Mouse (Mus musculus) midbrain, embryonic 10.5 days (tissue): ENCODE results near the gene Susd4. TPM values are rescaled to one million over a fixed set of nuclear protein-coding genes. Genes with fewer than 3 reads are reported as not detected.

Source experiments
- DNase-seq: peaks from one replicate; pipeline ENCODE4 v3.0.0-alpha.2; 2017; ENCODE audit warnings: low spot score
- H3K27ac ChIP-seq: fragments of 300-500 bp; sonication (generic); replicated peaks from 2 replicates; pipeline ENCODE4 v1.5.1; 2016; ENCODE audit warnings: mild to moderate bottlenecking
- H3K27me3 ChIP-seq: fragments of 300-500 bp; sonication (generic); 2 replicates; pipeline ENCODE4 v1.6.1; 2016; ENCODE audit warnings: low read depth, mild to moderate bottlenecking; ENCODE audit not compliant: poor library complexity, severe bottlenecking
- H3K36me3 ChIP-seq: fragments of 300-500 bp; sonication (generic); 2 replicates; pipeline ENCODE4 v1.6.1; 2016; ENCODE audit warnings: mild to moderate bottlenecking, moderate library complexity
- H3K4me1 ChIP-seq: fragments of 300-500 bp; sonication (generic); 2 replicates; pipeline ENCODE4 v1.6.1; 2016
- H3K4me3 ChIP-seq: fragments of 300-500 bp; sonication (generic); 2 replicates; pipeline ENCODE4 v1.5.1; 2016; ENCODE audit warnings: mild to moderate bottlenecking, moderate library complexity
- H3K9me3 ChIP-seq: fragments of 300-500 bp; sonication (generic); replicated peaks from 2 replicates; pipeline ENCODE4 v1.6.1; 2016; ENCODE audit warnings: mild to moderate bottlenecking
- WGBS: fragments of 180-500 bp; shearing (Covaris S2); methylation state at CpG from one replicate; pipeline ENCODE4 v1.1.7; 2016; 5-methylcytosine and 5-hydroxymethylcytosine counted together
- polyA plus RNA-seq: library from polyadenylated mRNA; unstranded; fragments of >200 nt; fragmentation: Nextera tagmentation; extraction: Ambion mirVana; gene quantifications from 2 replicates; pipeline ENCODE4 v1.2.1, GENCODE M21; 2016

Gene Susd4
- polyA plus RNA-seq, 1 experiment from 2014 or later = 16.5 TPM

DNA sequence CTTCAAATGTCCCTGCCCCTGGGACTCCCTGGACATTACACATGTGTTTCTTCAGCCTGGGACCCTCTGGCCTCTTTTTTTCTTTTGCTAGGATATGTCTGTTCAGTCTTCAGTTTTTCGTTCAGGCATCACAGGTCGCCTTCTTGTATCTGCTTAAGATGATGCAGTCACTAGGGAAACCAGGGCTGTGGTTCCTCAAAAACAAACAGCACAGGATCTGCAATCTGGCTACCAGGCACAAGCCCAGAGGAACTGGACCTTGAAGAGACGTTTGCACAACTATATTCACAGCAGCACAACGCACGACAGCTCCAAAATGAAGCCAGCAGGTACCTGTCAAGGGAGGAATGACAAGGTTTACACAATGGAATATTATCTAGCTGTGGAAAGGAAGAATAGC lies 145.9 kb downstream of the Susd4 start:
- no peak overlapping the region for H3K4me3 ChIP-seq
- H3K9me3 ChIP-seq = 0 out of 2 replicates have a peak, but pooled peaks cover 3% of the 10 kb centered on the region
- peaks cover 4% of the 10 kb centered on the region; the same call in 1 of the 2 replicates for H3K27me3 ChIP-seq
- H3K27ac ChIP-seq = peak overlapping the region; percentile 72
- DNase-seq = no peak
- H3K36me3 ChIP-seq = no peaks in the 10 kb centered on the region
- 86% methylated on average over 5 of the region's 5 CpGs for WGBS
- H3K4me1 ChIP-seq = peaks cover 33% of the 10 kb centered on the region

DNA sequence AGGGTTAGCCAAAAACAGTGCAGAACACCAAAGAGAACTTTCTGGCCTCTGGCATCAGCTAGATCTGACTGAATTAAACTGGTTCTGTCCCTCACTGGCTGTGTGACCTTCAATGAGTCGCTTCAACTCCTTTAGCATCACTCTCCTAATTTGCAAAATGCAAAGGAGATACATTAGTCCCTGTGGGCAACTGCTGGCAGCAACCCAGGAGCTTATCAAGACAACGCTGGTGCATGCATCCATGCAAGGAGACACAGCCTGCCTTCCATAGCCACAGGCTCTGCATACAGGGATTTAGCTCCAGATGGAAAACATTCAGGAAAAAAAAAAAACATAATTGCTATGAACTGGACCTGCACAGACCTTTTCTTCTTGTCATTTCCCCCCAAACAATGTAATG lies 148.9 kb downstream of the Susd4 start:
- Histone ChIP-seq H3K9me3 (0 out of 2 replicates have a peak, but pooled peaks cover 3% of the 10 kb centered on the region), H3K36me3 (no peaks in the 10 kb centered on the region), H3K4me1 (peaks cover 21% of the 10 kb centered on the region), H3K27ac (no peak overlapping the region), H3K4me3 (no peak overlapping the region), H3K27me3 (peaks cover 4% of the 10 kb centered on the region; the same call in 1 of the 2 replicates)
- DNase-seq = no peak
- WGBS = 77% methylated on average over 2 of the region's 2 CpGs

DNA sequence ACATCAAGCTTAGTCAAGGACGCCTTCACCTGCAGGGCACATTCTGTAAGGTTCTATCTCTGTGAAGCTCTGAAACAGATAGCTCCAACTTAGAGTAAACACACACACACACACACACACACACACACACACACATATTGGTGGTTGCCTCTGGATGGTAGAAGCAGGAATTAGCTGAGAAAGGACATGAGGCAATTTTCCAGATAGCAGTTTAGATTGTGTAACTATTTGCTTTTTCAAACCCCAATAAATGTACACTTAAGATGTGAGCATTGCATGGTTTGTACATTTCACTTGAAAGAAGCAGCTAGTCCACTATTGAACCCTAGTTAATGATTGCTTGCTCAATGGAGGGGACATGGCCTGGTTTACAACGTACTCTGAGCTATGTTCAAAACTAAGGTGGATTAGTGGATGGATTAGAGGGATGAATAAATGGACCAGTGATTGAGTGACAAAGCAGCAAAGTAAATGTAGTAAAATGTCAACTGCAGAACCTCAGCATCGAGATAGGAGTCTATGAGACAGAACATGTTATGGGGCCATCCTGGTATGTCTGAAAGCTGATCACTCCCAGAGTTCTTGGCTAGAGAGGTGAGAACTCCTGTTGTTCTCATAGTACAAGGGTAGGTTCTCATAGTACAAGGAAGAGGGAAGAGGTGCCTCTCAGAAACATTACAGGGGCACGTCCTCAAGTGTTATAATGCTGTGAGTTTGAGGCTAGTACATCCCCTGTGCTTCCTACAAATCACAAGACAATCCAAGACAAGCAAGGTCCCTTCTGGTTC lies 150.7 kb downstream of the Susd4 start:
- H3K27ac ChIP-seq = no peak overlapping the region
- peaks cover 15% of the 10 kb centered on the region for H3K4me1 ChIP-seq
- no peak for DNase-seq
- H3K36me3 ChIP-seq = no peaks in the 10 kb centered on the region
- 0 out of 2 replicates have a peak, but pooled peaks cover 3% of the 10 kb centered on the region for H3K9me3 ChIP-seq
- H3K27me3 ChIP-seq = peaks cover 4% of the 10 kb centered on the region; the same call in 1 of the 2 replicates
- no peak overlapping the region for H3K4me3 ChIP-seq
- 79% methylated on average over 4 of the region's 4 CpGs for WGBS

DNA sequence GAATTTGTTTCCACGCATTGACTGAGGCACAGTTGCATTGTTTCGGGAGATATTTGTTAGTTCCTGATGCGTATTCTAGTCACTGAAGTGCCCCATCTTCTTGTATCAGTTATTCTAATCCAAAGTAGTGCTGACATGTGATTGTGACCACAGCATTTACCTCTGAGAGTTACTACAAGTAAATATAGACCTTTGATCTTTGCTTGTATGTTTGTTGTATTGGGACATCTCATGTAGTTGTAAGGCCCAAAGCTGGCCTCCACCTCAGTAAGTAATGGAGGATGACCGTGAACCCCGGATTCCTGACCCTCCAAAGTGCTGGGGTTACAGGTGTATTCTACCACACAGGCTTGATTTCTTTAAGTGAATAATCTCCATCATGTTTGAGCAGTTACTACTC lies 152.5 kb downstream of the Susd4 start:
- H3K36me3 ChIP-seq = no peaks in the 10 kb centered on the region
- 0 out of 2 replicates have a peak, but pooled peaks cover 3% of the 10 kb centered on the region for H3K9me3 ChIP-seq
- H3K4me1 ChIP-seq = peaks cover 17% of the 10 kb centered on the region
- H3K27me3 ChIP-seq = no peaks in the 10 kb centered on the region
- no peak overlapping the region for H3K4me3 ChIP-seq
- 94% methylated on average over 5 of the region's 5 CpGs for whole genome bisulfite sequencing
- no peak overlapping the region for H3K27ac ChIP-seq
- DNase-seq = no peak

DNA sequence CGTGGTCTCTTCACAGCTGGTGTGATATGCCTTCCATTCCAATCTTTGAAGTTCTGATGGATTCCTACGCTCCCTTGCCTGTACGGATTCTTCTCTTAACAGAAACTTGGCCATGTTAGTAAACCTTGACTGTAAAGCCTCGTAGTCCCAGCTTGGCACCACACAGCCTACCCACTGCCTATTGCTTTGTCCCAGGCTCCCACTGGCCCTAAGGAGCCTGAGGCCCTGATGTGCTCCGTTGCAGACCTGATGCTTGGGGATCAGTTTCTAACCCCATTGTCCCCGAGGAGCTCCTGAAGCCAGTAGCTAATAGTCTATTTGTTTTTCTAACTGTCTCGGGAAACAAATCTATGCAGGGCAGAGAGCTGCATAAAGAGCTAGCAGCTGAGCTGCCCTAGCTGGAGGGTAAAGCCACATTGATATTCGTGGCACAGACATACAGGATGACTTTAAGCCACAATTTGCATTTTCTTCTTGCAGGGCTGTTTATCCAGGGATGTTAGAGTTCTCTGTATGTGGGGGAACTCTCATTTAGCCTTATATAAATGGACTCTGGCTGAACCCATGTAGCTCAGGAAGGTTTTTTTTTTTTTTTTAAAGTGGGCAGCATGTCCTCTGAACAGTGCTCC lies 155.2 kb downstream of the Susd4 start:
- Histone ChIP-seq H3K27ac (peak overlapping the region; percentile 53; the same call in 1 of the 2 replicates), H3K27me3 (no peaks in the 10 kb centered on the region), H3K4me1 (peaks cover 25% of the 10 kb centered on the region), H3K9me3 (no peaks in the 10 kb centered on the region), H3K36me3 (no peaks in the 10 kb centered on the region), H3K4me3 (no peak overlapping the region)
- DNase-seq = no peak
- 44% methylated on average over 8 of the region's 8 CpGs for WGBS

DNA sequence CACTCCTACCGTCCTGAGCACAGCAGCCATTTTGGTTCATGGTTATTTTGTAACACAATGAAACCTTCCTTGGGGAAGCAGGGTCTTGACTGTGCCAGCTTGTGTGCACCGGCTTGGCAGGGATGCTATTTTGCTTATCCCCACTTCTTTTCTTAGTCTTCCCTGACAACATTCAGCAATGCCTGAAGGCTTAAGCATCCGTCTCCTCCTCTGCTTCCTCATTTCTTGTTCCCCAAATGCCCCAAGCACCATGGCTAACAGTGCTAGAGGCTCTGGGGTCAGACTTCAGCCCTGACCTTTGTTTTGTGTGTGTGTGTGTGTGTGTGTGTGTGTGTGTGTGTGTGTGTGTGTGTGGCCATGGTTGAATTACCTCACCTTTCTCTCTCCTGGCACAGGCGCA lies 159.2 kb downstream of the Susd4 start:
- H3K4me3 ChIP-seq = no peak overlapping the region
- no peak for DNase-seq
- H3K27me3 ChIP-seq = no peaks in the 10 kb centered on the region
- H3K9me3 ChIP-seq = no peaks in the 10 kb centered on the region
- 74% methylated on average over 4 of the region's 4 CpGs for WGBS
- no peaks in the 10 kb centered on the region for H3K36me3 ChIP-seq
- H3K27ac ChIP-seq = peak overlapping the region; percentile 52; the same call in 1 of the 2 replicates
- H3K4me1 ChIP-seq = peaks cover 25% of the 10 kb centered on the region

DNA sequence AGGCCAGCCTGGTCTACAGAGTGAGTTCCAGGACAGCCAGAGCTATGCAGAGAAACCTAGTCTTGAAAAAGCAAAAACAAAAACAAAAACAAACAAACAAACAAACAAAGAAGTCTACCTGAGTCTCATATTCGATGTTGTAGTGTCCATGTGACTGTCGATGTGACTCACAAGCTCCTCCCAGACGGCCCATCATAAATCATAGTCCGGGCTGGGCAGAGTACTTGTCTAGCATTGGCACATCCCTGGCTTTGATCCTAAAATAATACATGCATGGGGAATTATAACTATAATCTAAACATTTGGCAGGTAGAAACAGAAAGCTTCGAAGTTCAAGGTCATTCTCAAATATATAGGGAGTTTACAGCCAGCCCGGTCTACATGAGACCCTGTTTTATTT lies 162.8 kb downstream of the Susd4 start:
- Histone ChIP-seq H3K36me3 (no peaks in the 10 kb centered on the region), H3K4me3 (no peak overlapping the region), H3K9me3 (no peaks in the 10 kb centered on the region), H3K27me3 (no peaks in the 10 kb centered on the region), H3K4me1 (peaks cover 9% of the 10 kb centered on the region; the same call in 1 of the 2 replicates), H3K27ac (no peak overlapping the region)
- DNase-seq = no peak
- 94% methylated on average over 6 of the region's 6 CpGs for WGBS

DNA sequence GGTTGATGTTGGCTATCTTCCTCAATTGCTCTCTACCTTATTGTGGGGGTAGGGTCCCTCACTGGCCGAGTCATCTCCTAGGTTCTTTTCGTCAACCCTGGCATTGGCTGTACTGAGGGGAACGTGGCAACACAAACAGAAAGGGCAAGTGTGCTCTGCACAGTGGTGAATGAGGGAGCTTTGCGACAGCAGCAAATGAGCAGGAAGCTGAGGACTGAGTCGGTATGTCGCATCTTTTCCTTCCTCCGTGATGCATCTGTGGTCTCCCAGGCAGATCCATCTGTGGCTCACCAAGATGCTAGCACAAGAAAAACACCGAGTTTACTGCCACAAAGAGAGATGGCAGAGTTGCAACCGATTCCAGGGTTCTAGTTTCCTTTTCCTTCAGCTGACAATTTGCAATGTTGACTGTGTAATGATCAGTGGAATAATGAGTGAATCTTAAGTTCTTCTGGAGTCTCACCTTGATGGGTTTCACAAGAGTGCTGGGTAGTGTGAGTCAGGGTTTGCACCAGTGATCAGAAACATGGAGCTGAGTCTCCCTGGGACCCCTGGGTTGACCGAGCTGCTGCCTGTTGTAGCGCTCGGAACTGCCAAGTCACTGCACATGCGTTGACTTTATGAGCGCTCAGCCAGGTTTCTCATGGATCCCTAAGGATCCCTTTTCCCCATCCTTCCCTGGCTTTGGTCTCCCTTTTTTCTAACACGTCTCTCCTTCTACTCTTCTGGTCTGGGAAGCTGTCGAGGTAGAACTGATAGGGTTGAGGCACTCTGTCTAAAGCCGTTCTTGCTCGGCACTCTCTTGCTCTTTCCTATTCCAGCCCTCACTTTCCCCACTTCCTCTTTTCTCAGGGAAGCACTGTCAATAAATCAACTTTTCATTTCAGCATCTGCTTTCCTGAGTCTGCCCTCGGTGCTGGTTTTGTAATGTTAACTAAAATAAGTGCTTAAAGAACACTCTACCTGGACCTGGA lies 164.5 kb downstream of the Susd4 start:
- no peaks in the 10 kb centered on the region for H3K36me3 ChIP-seq
- H3K27me3 ChIP-seq = no peaks in the 10 kb centered on the region
- no peaks in the 10 kb centered on the region for H3K4me1 ChIP-seq
- WGBS = 88% methylated on average over 19 of the region's 19 CpGs
- no peak overlapping the region for H3K27ac ChIP-seq
- no peak overlapping the region for H3K4me3 ChIP-seq
- no peaks in the 10 kb centered on the region for H3K9me3 ChIP-seq
- DNase-seq = no peak

DNA sequence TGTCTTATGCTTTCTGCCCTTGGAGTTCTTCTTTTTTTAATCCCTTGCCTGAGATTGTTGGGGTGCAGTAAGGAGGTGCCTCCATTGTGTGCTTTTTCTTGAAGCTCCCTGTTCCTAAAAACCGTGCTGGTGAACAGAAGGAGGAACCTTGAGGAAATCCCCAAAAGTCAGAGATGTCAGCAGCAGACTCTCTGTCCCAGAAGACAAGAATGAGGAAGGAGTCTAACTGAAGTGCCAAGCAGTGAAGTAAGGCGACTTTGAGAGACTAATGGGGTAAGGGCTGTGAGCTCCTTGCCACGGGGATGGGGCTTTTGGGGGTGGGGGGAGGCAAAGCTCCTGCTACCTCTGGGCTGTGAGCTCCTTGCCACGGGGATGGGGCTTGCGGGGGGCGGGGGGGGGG lies 171.8 kb downstream of the Susd4 start:
- WGBS = 34% methylated on average over 4 of the region's 6 CpGs
- Histone ChIP-seq H3K9me3 (no peaks in the 10 kb centered on the region), H3K4me3 (no peak overlapping the region), H3K27ac (no peak overlapping the region), H3K36me3 (no peaks in the 10 kb centered on the region), H3K27me3 (no peaks in the 10 kb centered on the region), H3K4me1 (no peaks in the 10 kb centered on the region)
- DNase-seq = no peak

DNA sequence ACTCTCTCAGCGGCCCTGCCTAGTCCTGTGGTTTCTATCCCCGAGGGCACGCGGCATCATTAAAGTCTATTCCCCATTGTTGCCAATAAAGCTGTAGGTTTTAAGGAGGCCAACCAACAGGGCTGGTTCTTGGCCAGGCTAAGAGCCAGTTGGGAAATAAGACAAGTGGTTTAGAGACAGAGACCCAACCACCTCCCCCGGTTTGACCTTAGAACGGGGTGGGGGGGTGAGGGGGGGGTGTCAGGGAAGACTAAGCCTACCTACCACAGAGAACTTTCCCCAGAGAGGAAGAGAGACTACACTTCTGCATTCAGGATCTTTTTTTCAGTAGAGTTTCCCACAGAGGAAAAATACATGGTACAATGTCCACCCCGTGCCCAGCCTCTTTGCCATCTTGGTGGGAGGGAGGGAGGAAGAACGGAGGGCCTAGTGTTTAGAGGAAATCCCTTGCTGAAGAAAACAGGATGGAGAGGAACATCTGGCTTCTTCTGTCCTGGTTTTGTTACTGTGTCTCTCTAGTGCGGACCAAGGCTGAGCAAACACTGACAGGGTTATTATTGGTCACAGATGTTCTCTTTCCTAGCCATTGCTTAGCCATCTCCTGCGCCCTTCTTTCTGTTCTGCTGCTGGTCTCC lies 173.9 kb downstream of the Susd4 start:
- 75% methylated on average over 10 of the region's 10 CpGs for WGBS
- no peaks in the 10 kb centered on the region for H3K36me3 ChIP-seq
- no peaks in the 10 kb centered on the region for H3K27me3 ChIP-seq
- DNase-seq = no peak
- peaks cover 8% of the 10 kb centered on the region; the same call in 1 of the 2 replicates for H3K4me1 ChIP-seq
- no peak overlapping the region for H3K4me3 ChIP-seq
- H3K9me3 ChIP-seq = no peaks in the 10 kb centered on the region
- no peak overlapping the region for H3K27ac ChIP-seq

DNA sequence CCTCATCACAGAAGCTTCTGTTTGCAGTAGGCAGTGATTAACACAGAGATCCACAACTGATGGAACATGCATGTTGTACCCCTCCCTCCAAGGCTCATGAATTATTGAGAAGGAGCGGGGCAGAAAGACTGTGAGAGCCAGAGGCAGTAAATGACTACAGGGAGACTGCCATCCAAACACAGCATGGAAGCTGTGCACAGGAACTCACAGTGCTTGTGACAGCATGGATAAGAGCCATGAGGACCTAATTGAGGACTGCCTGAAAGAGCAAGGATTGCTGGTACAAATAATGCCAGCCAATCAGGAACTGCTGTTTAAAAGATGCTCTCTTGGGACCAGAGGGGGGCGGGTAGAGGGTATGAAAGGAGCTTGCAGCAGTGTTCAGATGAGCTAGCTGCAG lies 178.3 kb downstream of the Susd4 start:
- 86% methylated on average over 2 of the region's 2 CpGs for WGBS
- no peak for DNase-seq

DNA sequence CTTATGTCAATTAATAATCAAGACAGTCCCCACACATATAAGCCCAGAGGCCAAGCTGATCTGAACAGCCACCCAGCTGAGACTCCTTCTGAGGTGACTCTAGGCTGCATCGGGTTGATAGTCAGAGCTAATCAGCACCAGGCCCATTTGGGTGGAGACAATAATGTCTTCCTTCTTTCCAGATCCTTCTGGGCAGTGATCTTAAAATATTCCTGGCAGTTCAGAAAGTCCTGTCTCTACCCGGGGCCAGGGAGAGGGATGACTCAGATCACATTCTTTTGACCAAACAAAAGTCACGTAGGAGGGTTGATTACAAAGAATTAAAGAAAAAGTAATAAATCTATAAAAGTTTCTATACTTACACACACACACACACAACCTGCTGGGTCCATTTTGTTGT lies 180.3 kb downstream of the Susd4 start:
- Histone ChIP-seq H3K36me3 (no peaks in the 10 kb centered on the region), H3K9me3 (no peaks in the 10 kb centered on the region), H3K4me3 (no peak overlapping the region), H3K27me3 (no peaks in the 10 kb centered on the region), H3K27ac (no peak overlapping the region), H3K4me1 (peaks cover 8% of the 10 kb centered on the region; the same call in 1 of the 2 replicates)
- 90% methylated on average over 3 of the region's 3 CpGs for WGBS
- no peak for DNase-seq

More for the DNA sequence above, 178.3 kb downstream of the Susd4 start:
- Histone ChIP-seq H3K27ac (no peak overlapping the region), H3K36me3 (no peaks in the 10 kb centered on the region), H3K27me3 (no peaks in the 10 kb centered on the region), H3K4me1 (peaks cover 8% of the 10 kb centered on the region; the same call in 1 of the 2 replicates), H3K9me3 (no peaks in the 10 kb centered on the region), H3K4me3 (no peak overlapping the region)
